Comparison of ENCODE assay signal across 1 mouse cellular context in genomic region chr7:15859657-15860056, GRCm38 (mm10).
A peak's percentile ranks its signal among the peaks of the same experiment; 100 is the strongest.
TF ChIP-seq lines count a peak whose summit lies in the region.

No protein-coding gene starts in this region.

TF ChIP-seq in MEL, 35 proteins besides CTCF, POLR2A, EP300 and RAD21:
- TF ChIP-seq SIN3A (IDR thresholded peaks at IDR 0.05; ENCODE audit: low read length) (no peak), MEF2A (IDR thresholded peaks at IDR 0.05; ENCODE audit: extremely low read depth, insufficient replicate concordance, low read depth, low read length, poor library complexity, severe bottlenecking) (no peak), ZC3H11A (IDR thresholded peaks at IDR 0.05; ENCODE audit: low read depth, low read length) (0 out of 2 replicates have a peak, but pooled peaks have one; percentile 7), UBTF (IDR thresholded peaks at IDR 0.05; ENCODE audit: borderline replicate concordance, insufficient read depth, low read depth, low read length) (no peak), CHD1 (IDR thresholded peaks at IDR 0.05; ENCODE audit: low read depth, low read length) (no peak), SMC3 (IDR thresholded peaks at IDR 0.05; ENCODE audit: low read depth, low read length) (peak; percentile 52), GATA1 (IDR thresholded peaks at IDR 0.05; ENCODE audit: low read depth, low read length) (no peak)
